Mouse (Mus musculus): ENCODE measurements at regions not wholly inside any gene's neighbourhood (a gene's known extent, or its start where the extent isn't known, plus 50 kb on each side); places are given as distances from the start of the nearest gene placed in this dataset.
A peak's percentile ranks its signal among the peaks of the same experiment; 100 is the strongest.

DNA sequence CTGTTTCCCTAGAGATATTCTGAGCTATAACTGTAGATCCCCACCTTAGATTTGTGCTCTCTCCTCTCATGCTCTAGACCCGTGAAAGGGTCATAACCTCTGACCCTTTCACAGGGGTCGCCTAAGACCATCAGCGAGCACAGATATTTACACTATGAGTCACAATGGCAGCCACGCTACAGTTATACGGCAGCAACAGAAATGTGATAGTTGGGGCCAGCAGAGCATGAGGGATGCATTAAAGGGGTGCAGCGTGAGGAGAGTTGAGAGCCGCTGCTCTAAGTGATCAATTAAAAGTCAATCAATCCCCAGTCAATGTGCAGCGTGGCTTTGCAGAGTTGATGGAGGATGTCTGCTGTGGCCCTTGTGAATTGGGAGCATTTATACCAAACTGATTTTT is 112.7 kb upstream of the Foxn2 start:
- no peaks in the 10 kb centered on the region; the same call in 1 of the 2 replicates for H3K4me1 ChIP-seq
- no peaks in the 10 kb centered on the region for H3K36me3 ChIP-seq (replicated peaks; ENCODE audit: low read length)
- H3K4me3 ChIP-seq (replicated peaks), result no peak overlapping the region
- no peak for TF ChIP-seq GATA1 (IDR thresholded peaks at IDR 0.05; ENCODE audit: borderline replicate concordance, low read length)
- no peak for TF ChIP-seq FLI1 (IDR thresholded peaks at IDR 0.05; ENCODE audit: low read length)
- H3K9me3 ChIP-seq, result peaks cover 32% of the 10 kb centered on the region
- no peaks in the 10 kb centered on the region for H3K27me3 ChIP-seq (replicated peaks)

DNA sequence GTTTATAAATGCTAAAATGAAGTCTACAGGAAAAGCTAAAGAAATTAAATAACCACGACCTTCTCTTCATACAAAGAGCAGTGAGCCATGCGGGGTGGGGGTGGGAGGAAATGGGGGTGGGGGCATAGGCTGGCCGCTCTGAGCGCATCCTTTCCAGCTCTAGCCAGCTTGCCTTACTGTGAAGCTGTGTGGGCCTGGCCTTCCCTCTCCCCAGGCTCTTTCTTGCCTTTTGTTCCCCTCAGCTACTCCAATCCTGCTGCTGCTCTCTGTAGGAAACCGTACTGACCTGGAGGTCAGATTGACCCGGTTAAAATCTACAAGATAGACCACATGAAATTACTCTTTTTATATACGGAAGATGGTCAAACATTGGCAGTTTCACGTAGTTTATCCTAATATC is 111.7 kb upstream of the Foxn2 start:
- Histone ChIP-seq H3K9me3 (peaks cover 32% of the 10 kb centered on the region), H3K4me3 (replicated peaks) (no peak overlapping the region), H3K4me1 (no peaks in the 10 kb centered on the region; the same call in 1 of the 2 replicates), H3K36me3 (replicated peaks; ENCODE audit: low read length) (no peaks in the 10 kb centered on the region), H3K27me3 (replicated peaks) (no peaks in the 10 kb centered on the region)
- TF ChIP-seq GATA1 (IDR thresholded peaks at IDR 0.05; ENCODE audit: borderline replicate concordance, low read length) (no peak), FLI1 (IDR thresholded peaks at IDR 0.05; ENCODE audit: low read length) (no peak)

DNA sequence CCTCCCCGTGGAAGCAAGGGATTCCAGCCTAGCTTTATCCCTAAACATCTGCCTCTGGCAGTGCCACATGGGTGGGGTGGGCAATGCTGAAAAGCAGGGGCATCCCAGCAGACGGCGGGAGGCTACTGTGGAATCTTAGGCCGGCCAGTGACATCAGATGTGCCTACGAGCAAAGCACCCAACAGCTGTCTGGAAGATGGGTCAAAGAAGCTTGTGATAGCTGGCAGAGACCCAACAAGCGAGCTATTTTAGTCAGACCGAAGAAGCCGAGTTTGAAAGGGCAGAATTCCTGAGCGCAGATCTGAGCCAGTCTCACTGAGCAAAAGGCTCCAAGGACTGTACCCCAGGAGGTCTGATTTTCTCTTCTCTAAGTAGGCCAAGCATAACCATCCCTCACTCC is 110.8 kb upstream of the Foxn2 start:
- no peaks in the 10 kb centered on the region; the same call in 1 of the 2 replicates for H3K4me1 ChIP-seq
- H3K9me3 ChIP-seq, result peaks cover 32% of the 10 kb centered on the region
- H3K36me3 ChIP-seq (replicated peaks; ENCODE audit: low read length), result no peaks in the 10 kb centered on the region
- TF ChIP-seq FLI1 (IDR thresholded peaks at IDR 0.05; ENCODE audit: low read length), result no peak
- TF ChIP-seq GATA1 (IDR thresholded peaks at IDR 0.05; ENCODE audit: borderline replicate concordance, low read length), result no peak
- no peak overlapping the region for H3K4me3 ChIP-seq (replicated peaks)
- no peaks in the 10 kb centered on the region for H3K27me3 ChIP-seq (replicated peaks)

DNA sequence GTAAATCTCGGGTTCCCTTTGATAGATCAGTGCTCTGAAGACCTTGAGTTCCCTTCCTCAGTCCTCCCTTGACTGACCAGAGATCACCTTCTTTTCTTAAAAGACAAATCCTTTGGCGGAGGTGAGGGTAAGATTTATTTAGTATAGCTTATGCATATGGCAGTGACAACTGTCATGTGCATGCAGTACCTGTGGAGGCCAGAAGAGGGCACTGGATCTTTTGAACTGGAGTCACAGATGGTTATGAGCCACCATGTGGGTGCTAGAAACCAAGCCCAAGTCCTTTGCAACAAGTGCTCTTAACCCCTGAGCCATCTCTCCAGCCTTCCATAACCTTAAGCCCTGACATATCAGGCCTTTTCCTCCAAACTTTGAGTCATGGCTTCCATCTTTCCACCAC is 110.4 kb upstream of the Foxn2 start:
- TF ChIP-seq GATA1 (IDR thresholded peaks at IDR 0.05; ENCODE audit: borderline replicate concordance, low read length), result no peak
- TF ChIP-seq FLI1 (IDR thresholded peaks at IDR 0.05; ENCODE audit: low read length), result no peak
- H3K36me3 ChIP-seq (replicated peaks; ENCODE audit: low read length), result no peaks in the 10 kb centered on the region
- no peaks in the 10 kb centered on the region; the same call in 1 of the 2 replicates for H3K4me1 ChIP-seq
- H3K9me3 ChIP-seq, result peaks cover 28% of the 10 kb centered on the region
- H3K4me3 ChIP-seq (replicated peaks), result no peak overlapping the region
- no peaks in the 10 kb centered on the region for H3K27me3 ChIP-seq (replicated peaks)

DNA sequence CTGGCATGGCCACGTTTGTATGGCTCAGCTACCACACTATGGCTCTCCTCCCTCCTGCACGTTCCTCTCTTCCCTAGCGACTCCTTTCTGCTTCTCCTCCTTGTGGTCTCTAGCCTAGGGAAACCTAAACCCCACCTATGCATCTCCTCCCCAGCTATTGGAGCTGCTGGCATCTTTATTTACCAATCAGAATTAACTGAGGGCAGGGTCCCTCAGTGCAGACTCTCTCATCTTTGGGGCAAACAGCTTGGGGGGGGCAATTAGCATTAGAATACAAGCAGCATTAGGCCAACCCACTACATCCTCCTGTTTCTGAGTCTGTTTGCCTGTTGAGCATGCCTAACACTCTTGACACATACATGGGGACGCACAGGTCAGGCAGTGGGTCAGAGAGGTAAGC is 106.7 kb upstream of the Foxn2 start:
- Histone ChIP-seq H3K4me1 (no peaks in the 10 kb centered on the region), H3K9me3 (peaks cover 24% of the 10 kb centered on the region), H3K27me3 (replicated peaks) (no peaks in the 10 kb centered on the region), H3K4me3 (replicated peaks) (no peak overlapping the region), H3K36me3 (replicated peaks; ENCODE audit: low read length) (no peaks in the 10 kb centered on the region)
- TF ChIP-seq GATA1 (IDR thresholded peaks at IDR 0.05; ENCODE audit: borderline replicate concordance, low read length) (no peak), FLI1 (IDR thresholded peaks at IDR 0.05; ENCODE audit: low read length) (no peak)

DNA sequence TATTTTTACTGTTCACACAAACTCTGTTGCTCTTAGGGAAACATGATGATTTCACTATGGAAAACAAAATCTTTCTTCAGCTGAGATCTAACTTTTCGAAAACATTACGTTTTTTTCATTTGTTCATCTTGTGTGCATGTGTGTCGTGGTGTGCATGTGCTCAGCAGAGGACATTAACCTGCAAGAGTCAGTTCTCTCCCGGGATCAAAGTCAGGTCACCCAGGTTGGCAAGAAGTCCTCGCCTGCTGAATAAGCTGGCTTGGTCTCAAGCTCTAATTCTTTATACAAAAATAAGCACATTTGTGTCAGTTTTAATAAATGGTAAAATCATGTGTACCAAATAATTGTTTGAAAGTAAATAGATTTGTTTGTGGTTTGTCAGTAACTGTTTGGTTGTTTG is 105.2 kb upstream of the Foxn2 start:
- TF ChIP-seq GATA1 (IDR thresholded peaks at IDR 0.05; ENCODE audit: borderline replicate concordance, low read length) (no peak), FLI1 (IDR thresholded peaks at IDR 0.05; ENCODE audit: low read length) (no peak)
- H3K4me1 ChIP-seq, result no peaks in the 10 kb centered on the region
- no peak overlapping the region for H3K4me3 ChIP-seq (replicated peaks)
- H3K27me3 ChIP-seq (replicated peaks), result no peaks in the 10 kb centered on the region
- H3K9me3 ChIP-seq, result peaks cover 20% of the 10 kb centered on the region
- H3K36me3 ChIP-seq (replicated peaks; ENCODE audit: low read length), result no peaks in the 10 kb centered on the region

DNA sequence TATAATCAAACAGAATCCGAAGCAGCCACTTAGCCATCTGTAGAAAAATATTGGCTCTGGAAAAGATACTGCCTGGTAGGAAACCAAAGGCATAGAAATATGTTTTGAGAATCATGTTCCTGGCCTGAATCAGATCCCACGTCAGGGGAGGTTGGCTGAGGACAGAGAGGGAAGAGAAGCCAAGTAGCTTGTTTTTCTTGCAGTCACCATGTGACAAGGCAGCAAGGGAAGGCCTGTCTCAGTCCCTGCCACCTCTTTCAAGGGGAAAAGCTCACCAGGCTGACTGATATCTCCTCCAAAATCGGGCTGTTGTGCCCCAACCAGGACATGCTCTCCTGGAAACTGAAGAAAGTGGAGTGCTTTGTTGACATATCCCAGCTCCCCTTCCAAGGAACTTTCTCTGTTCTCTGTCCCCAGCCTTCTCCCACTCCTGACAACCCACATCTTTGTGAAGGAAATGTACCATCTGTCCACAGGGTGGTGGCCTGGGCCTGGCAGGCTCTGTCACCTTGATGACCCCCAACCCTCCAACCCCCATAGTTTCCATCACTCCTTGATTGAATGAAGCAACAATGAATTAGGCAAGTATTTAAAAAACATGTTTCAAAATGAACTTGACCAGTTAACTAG is 104.3 kb upstream of the Foxn2 start:
- Histone ChIP-seq H3K4me3 (replicated peaks) (no peak overlapping the region), H3K4me1 (no peaks in the 10 kb centered on the region), H3K27me3 (replicated peaks) (no peaks in the 10 kb centered on the region), H3K36me3 (replicated peaks; ENCODE audit: low read length) (no peaks in the 10 kb centered on the region), H3K9me3 (peaks cover 13% of the 10 kb centered on the region)
- no peak for TF ChIP-seq GATA1 (IDR thresholded peaks at IDR 0.05; ENCODE audit: borderline replicate concordance, low read length)
- no peak for TF ChIP-seq FLI1 (IDR thresholded peaks at IDR 0.05; ENCODE audit: low read length)

DNA sequence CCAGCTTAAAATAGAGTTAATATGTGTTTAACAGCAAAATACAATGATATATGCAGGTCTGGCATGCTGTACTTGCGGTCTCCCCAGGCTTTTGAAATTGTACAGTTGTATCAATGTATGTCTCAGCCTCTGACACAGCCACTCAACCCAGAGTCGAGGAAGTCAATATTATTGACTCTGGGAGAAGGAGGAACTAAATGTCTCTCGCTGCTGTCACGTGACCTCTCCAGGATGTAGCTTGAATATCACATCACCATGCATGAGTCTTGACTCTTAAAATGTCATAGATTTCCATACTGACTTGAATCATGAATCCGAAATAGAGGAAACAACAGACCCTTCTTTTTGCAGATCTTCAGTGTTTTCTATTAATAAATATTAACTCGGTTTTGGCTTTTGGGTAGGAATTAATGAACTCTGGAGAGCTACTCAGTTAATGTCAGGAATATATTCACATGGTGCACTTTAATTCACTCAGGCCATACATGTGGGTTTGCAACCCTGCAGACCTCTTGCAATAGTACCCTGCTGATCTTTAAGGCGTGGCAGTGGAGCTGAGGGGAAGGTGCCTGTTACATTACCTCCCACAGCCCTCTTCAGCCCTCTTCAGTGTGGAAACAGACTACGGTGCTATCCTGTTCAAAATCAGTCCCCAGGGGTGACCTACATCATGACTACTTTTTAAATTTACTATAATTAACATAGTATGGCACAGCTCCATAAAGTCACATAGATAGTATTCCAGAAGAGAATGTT is 102.7 kb upstream of the Foxn2 start:
- Histone ChIP-seq H3K4me3 (replicated peaks) (no peak overlapping the region), H3K27me3 (replicated peaks) (no peaks in the 10 kb centered on the region), H3K36me3 (replicated peaks; ENCODE audit: low read length) (no peaks in the 10 kb centered on the region), H3K4me1 (no peaks in the 10 kb centered on the region), H3K9me3 (peaks cover 11% of the 10 kb centered on the region; the same call in 1 of the 2 replicates)
- TF ChIP-seq GATA1 (IDR thresholded peaks at IDR 0.05; ENCODE audit: borderline replicate concordance, low read length) (no peak), FLI1 (IDR thresholded peaks at IDR 0.05; ENCODE audit: low read length) (no peak)

DNA sequence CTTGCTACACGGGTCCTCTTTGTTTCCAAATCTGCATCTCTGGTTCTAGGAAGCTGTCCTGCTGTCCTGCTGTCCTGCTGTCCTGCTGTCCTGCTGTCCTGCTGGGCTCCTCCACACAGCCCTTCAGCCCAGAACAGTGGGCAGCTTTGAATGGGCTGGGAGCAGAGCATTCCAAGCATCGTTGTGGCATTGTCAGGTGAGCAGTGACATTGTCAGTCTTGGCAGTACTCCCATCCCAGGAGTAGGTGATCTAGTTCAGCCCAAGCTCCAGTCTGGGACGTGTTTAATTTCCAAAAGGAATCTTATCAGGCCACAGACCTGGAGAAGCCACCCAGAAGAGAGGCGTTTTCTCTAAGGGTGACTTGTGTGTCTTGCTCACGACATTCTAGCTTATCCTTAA is 99.4 kb upstream of the Foxn2 start:
- H3K4me3 ChIP-seq (replicated peaks), result peak overlapping the region; percentile 40
- H3K36me3 ChIP-seq (replicated peaks; ENCODE audit: low read length), result no peaks in the 10 kb centered on the region
- no peaks in the 10 kb centered on the region for H3K4me1 ChIP-seq
- TF ChIP-seq FLI1 (IDR thresholded peaks at IDR 0.05; ENCODE audit: low read length) (no peak), GATA1 (IDR thresholded peaks at IDR 0.05; ENCODE audit: borderline replicate concordance, low read length) (no peak)
- H3K27me3 ChIP-seq (replicated peaks), result no peaks in the 10 kb centered on the region
- peaks cover 19% of the 10 kb centered on the region for H3K9me3 ChIP-seq

DNA sequence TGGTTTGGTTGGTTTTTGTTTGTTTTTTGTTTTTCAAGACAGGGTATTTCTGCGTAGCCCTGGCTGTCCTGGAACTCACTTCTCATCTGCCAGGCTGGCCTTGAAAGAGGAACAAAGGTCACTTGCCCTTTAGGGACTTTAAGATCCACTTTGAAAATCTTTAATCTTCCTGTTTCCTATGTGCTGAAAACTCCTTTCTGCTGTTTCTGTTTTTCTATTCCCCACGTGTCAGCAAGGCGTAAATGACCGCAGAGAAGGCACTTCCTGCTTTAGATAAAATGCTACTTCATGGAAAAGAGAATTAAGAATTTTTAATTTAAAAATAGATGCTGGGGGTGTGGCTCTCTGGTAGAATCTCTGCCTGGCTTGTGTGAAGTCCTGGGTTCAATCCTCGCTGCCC is 98.9 kb upstream of the Foxn2 start:
- no peaks in the 10 kb centered on the region for H3K27me3 ChIP-seq (replicated peaks)
- H3K4me1 ChIP-seq, result no peaks in the 10 kb centered on the region

More for the DNA sequence above, 98.9 kb upstream of the Foxn2 start:
- TF ChIP-seq GATA1 (IDR thresholded peaks at IDR 0.05; ENCODE audit: borderline replicate concordance, low read length), result no peak
- TF ChIP-seq FLI1 (IDR thresholded peaks at IDR 0.05; ENCODE audit: low read length), result no peak
- peaks cover 19% of the 10 kb centered on the region for H3K9me3 ChIP-seq
- H3K36me3 ChIP-seq (replicated peaks; ENCODE audit: low read length), result no peaks in the 10 kb centered on the region
- no peak overlapping the region for H3K4me3 ChIP-seq (replicated peaks)

Measured in megakaryocyte, embryonic 14.5 days (primary cell).